Mouse (Mus musculus) intestine, embryonic 16.5 days (tissue): ENCODE results near the gene Zfp593. TPM values are rescaled to one million over a fixed set of nuclear protein-coding genes. Genes with fewer than 3 reads are reported as not detected.

Experiments used
- ATAC-seq: fragments of 200-750 bp; cut with Nextera tagmentation; 2 replicates; pipeline ENCODE4 v1.8.0; 2017; ENCODE audit warnings: moderate TSS enrichment, moderate library complexity
- H3K27ac ChIP-seq: fragments of 300-500 bp; sonication (generic); 2 replicates; pipeline ENCODE4 v1.5.1; 2014; ENCODE audit warnings: mild to moderate bottlenecking, low read length
- H3K27me3 ChIP-seq: fragments of 300-500 bp; sonication (generic); replicated peaks from 2 replicates; pipeline ENCODE4 v1.6.1; 2014; ENCODE audit warnings: low read length, control low read depth, mixed read lengths; ENCODE audit not compliant: control insufficient read depth, insufficient read depth
- H3K36me3 ChIP-seq: fragments of 300-500 bp; sonication (generic); 2 replicates; pipeline ENCODE4 v1.6.1; 2014; ENCODE audit warnings: low read length, control low read depth; ENCODE audit not compliant: control insufficient read depth, insufficient read depth
- H3K4me1 ChIP-seq: fragments of 300-500 bp; sonication (generic); 2 replicates; pipeline ENCODE4 v1.6.1; 2014; ENCODE audit warnings: low read length, control low read depth, mixed read lengths; ENCODE audit not compliant: control insufficient read depth, insufficient read depth
- H3K4me2 ChIP-seq: fragments of 300-500 bp; sonication (generic); 2 replicates; pipeline ENCODE4 v1.6.1; 2014; ENCODE audit warnings: low read depth, low read length, control low read depth
- H3K4me3 ChIP-seq: fragments of 300-500 bp; sonication (generic); 2 replicates; pipeline ENCODE4 v1.5.1; 2014; ENCODE audit warnings: mild to moderate bottlenecking, low read length
- H3K9ac ChIP-seq: fragments of 300-500 bp; sonication (generic); 2 replicates; pipeline ENCODE4 v1.6.1; 2014; ENCODE audit warnings: low read depth, low read length
- H3K9me3 ChIP-seq: fragments of 300-500 bp; sonication (generic); 2 replicates; pipeline ENCODE4 v1.6.1; 2016; ENCODE audit warnings: low read length, control low read depth; ENCODE audit not compliant: control insufficient read depth
- WGBS: fragments of 180-500 bp; shearing (Covaris S2); extraction: QIAGEN DNeasy Blood & Tissue Kit; methylation state at CpG from one replicate; pipeline ENCODE4 v1.1.7; 2014; 5-methylcytosine and 5-hydroxymethylcytosine counted together
- polyA plus RNA-seq: library from polyadenylated mRNA; unstranded; fragments of >200 nt; fragmentation: Nextera tagmentation; extraction: Ambion mirVana; gene quantifications from 2 replicates; pipeline ENCODE4 v1.2.1, GENCODE M21; 2015

Zfp593 gene
- polyA plus RNA-seq = 13.0 and 14.5 TPM in 2 replicates

DNA sequence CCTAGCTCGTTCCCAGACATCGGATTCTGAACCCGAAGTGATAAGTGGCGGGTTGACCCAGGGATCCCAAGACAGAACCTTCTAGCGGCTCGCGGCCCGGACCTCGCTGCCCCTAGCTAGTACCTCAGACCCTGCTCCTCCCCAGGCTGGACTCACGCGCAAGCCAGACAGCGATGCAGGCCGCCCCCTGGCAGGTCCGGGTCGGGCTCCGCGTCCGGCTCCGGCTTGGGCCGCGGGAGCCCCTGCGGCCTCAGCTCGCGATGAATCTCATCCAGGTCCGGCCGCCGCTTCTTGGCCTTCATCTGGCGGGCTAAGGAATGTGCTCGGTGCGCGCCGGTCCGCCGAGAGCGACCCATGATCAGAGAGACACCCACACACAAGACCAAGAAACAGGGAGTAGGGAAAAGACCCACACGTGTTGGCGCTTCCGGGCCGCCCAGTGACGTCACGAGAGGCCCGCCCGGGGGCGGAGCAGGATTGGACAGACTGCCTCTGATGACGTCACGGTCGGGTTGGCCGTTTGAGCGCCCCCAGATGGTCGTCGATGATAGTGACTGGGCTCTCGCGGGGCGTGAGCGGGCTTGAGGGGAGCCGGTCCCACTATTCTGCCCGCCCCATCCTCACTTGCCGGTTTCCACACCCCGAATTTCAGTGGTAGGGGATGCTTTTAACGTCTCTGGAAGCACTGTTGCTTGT is at the start of gene Zfp593:
Zfp593 (minus strand) TSS at position 445 of the 696 bp plus-strand sequence.
- H3K27ac ChIP-seq = no peak within 1 kb of the TSS

DNA sequence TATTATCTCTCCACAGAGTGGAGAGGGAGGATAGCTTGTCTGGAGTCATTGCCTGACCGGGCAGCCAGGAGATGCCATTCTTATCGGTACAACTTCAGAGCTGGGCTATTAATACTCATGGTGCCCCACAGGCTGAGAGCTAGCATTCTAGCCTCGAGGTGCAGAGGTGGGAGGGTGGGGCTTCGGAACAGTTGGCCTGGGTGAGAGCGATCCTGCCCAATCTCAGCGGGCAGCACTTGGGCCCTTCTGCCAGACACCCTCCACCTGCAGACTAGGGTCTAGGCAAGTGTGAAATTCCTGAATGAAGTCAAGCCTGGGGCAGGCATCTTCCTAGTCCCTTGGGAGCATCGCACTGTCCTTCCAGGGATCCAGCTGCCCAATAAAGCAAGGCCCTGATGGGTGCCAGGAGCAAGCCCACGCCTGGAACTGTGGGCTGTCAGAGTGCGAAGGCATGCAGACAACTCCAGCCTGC is 48.3 kb upstream of the Zfp593 start:
- no peak for ATAC-seq
- 59% methylated on average over 9 of the region's 9 CpGs for WGBS

More for the DNA sequence above, at the start of gene Zfp593:
- ATAC-seq = peak; percentile 81
- Histone ChIP-seq H3K9me3 (no peaks in the 10 kb centered on the region), H3K27me3 (peaks cover 16% of the 10 kb centered on the region; the same call in 1 of the 2 replicates), H3K9ac (peak within 1 kb of the TSS; percentile 87), H3K4me3 (peak within 1 kb of the TSS; percentile 63), H3K4me2 (peak within 1 kb of the TSS; percentile 84), H3K36me3 (no peaks in the 10 kb centered on the region), H3K4me1 (peaks cover 15% of the 10 kb centered on the region)
- WGBS = under 1% methylated on average over 60 of the region's 60 CpGs

DNA sequence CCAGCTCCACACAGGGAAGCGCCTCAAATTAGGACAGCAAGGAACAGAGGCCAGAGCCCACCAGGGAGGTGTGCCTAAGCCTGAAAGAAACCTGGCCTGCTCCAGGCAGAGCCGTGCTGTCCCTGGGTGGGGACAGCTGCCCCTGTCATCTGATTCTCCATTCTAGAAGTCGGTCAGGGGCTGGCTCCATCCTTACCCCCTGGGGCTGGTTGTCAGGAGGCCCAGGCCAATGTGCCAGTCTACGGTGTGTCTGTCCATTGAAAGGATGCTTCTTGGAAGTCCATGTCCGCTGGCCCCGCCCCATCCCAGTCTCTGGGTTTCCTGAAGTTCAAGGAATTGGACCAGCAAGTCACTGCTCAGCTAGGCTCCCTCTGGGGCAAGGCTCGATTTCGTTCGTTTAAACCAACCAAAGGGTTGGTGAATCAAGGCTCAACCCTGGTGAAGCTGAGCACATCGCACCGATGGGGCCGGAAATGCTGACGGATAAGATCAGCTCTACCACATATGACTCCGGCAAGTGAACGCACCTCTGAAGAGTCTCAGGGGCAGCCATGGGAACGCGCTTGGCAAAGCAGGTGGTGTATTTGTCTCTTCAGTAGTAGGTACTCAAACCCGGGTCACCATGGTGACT is 47.8 kb upstream of the Zfp593 start:
- 68% methylated on average over 18 of the region's 18 CpGs for WGBS
- Histone ChIP-seq H3K9me3 (no peaks in the 10 kb centered on the region), H3K27ac (no peak overlapping the region), H3K9ac (peak overlapping the region; percentile 4; the same call in 1 of the 2 replicates), H3K4me3 (no peak overlapping the region), H3K27me3 (no peaks in the 10 kb centered on the region), H3K4me2 (no peak overlapping the region), H3K4me1 (peaks cover 7% of the 10 kb centered on the region), H3K36me3 (no peaks in the 10 kb centered on the region)
- ATAC-seq = no peak

More for the DNA sequence above, 48.3 kb upstream of the Zfp593 start:
- no peaks in the 10 kb centered on the region for H3K27me3 ChIP-seq
- no peak overlapping the region for H3K27ac ChIP-seq
- H3K4me2 ChIP-seq = no peak overlapping the region
- peak overlapping the region; percentile 4; the same call in 1 of the 2 replicates for H3K9ac ChIP-seq
- no peaks in the 10 kb centered on the region for H3K9me3 ChIP-seq
- H3K36me3 ChIP-seq = no peaks in the 10 kb centered on the region
- H3K4me3 ChIP-seq = no peak overlapping the region
- H3K4me1 ChIP-seq = peaks cover 2% of the 10 kb centered on the region; the same call in 1 of the 2 replicates

DNA sequence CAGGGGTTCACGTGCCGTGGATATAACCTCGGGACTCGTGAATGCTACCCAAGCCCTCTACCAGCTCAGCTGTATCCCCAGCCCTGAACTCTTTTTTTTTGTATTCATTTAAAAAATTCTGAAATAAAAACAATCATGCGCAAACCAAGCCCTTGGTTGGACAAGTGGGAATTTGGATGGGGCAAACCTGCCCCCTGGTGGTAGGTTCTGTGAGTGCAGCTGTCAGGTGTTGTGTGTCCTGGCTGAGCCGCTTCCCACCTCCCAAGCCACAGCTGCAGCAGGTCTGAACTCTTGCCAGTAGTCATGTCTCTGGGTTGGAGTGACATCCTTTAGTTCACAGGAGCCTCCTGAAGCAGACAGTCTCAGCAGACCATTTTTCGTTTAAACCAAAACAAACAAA is 46.7 kb upstream of the Zfp593 start:
- no peaks in the 10 kb centered on the region for H3K27me3 ChIP-seq
- no peak overlapping the region for H3K27ac ChIP-seq
- H3K9me3 ChIP-seq = no peaks in the 10 kb centered on the region
- no peaks in the 10 kb centered on the region for H3K36me3 ChIP-seq
- peaks cover 7% of the 10 kb centered on the region for H3K4me1 ChIP-seq
- H3K9ac ChIP-seq = no peak overlapping the region
- ATAC-seq = no peak
- 25% methylated on average over 7 of the region's 7 CpGs for WGBS
- no peak overlapping the region for H3K4me3 ChIP-seq
- H3K4me2 ChIP-seq = no peak overlapping the region

DNA sequence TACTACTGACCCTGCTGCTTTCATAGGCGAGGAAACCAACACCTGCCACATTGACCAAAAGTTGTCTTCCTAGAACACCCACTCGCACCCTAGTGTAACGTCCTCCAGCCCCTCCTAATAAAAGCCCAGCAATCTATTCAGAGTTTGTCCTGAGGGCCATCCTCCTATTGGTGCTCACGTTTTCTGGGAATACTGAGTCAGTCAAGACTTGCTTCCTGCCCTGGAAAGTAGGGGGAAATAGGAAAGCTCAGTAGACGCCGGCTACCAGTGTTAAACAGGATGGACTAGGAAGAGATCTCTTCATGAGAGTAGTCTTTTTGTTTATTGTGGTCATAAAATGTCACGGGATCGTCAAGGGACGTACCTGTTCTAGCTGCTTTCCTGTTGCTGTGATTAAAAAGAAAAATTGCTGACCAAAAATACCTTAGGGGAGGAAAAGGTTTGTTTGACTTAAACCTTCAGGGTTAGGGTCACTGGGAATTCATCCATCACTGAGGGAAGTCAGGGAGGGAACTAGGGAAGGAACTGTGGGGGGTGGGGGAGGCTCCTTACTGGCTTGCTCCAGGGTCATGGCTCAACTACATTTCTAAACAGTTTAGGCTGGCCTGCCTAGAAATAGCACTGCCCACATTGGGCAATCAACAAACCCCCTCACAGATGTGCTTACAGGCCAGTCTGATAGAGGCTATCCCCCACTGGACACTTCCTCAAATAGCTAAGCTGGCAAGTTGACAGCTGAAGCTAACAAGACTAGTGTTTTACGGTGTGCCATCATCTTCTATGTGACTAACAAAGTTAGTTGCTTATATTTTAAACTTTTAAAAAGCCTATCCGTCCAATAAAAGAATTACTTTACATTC is 43.2 kb upstream of the Zfp593 start:
- Histone ChIP-seq H3K4me2 (peak overlapping the region; percentile 80), H3K9ac (peak overlapping the region; percentile 99), H3K9me3 (no peaks in the 10 kb centered on the region), H3K4me3 (peak overlapping the region; percentile 100), H3K27ac (peak overlapping the region; percentile 100), H3K36me3 (peaks cover under 1% of the 10 kb centered on the region; the same call in 1 of the 2 replicates), H3K27me3 (no peaks in the 10 kb centered on the region), H3K4me1 (peaks cover 20% of the 10 kb centered on the region)
- ATAC-seq = no peak
- 19% methylated on average over 11 of the region's 11 CpGs for whole genome bisulfite sequencing

DNA sequence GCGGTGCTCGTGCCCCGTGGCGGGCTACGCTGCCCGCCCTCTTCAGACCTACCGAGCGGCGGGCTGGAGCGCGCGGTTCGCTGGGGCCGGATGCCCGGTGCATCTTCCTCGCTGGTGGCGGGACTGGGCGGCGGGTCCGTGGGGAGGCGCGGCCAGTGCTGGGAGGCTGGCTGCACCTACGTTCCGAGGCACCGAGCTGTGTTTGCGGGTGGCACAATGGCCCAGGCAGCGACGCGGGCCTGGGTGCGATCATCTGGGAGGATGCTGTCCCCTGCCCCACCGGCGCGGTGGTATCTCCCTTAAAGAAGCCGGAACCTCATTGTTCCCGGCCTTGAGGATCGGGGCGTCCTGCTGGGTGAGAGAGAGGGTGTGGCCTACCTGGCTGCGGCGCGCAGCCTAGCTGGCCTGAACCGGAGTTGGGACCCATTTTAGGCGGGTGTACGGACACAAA is 42.2 kb upstream of the Zfp593 start, which contains the start of gene Pdik1l:
Pdik1l (minus strand) TSS at position 321 of the 451 bp plus-strand sequence.
- H3K27ac ChIP-seq = peak within 1 kb of the TSS; percentile 100
- ATAC-seq = peak; percentile 80
- H3K4me2 ChIP-seq = peak within 1 kb of the TSS; percentile 85
- WGBS = under 1% methylated on average over 41 of the region's 43 CpGs
- H3K36me3 ChIP-seq = peaks cover 3% of the 10 kb centered on the region; the same call in 1 of the 2 replicates
- H3K9me3 ChIP-seq = no peaks in the 10 kb centered on the region
- H3K9ac ChIP-seq = peak within 1 kb of the TSS; percentile 99
- peaks cover 20% of the 10 kb centered on the region for H3K4me1 ChIP-seq
- peak within 1 kb of the TSS; percentile 100 for H3K4me3 ChIP-seq
- no peaks in the 10 kb centered on the region for H3K27me3 ChIP-seq

DNA sequence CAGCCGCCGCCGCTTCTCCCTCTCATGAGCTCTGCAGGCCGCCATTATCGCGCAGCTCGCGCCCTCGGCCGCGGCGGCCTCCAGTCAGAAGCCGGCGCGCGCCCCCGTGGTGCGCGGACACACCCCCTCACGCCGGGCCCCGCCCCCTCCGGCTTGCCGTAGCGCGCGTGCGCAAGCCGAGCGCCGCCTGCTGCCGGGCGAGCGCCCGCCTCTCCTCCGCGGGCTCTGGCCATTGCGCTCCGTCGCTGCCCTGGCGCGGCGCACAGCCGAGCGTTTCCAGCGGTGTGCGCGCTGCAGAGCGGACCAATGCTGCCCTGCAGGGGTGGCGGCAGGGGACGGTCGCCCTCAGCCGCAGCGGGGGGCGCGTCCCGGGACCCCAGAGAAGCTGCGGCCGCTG is 41.8 kb upstream of the Zfp593 start:
- peaks cover 3% of the 10 kb centered on the region; the same call in 1 of the 2 replicates for H3K36me3 ChIP-seq
- peak overlapping the region; percentile 99 for H3K9ac ChIP-seq
- H3K27ac ChIP-seq = peak overlapping the region; percentile 100
- peak; percentile 95 for ATAC-seq
- H3K4me1 ChIP-seq = peaks cover 20% of the 10 kb centered on the region
- H3K9me3 ChIP-seq = no peaks in the 10 kb centered on the region
- no peaks in the 10 kb centered on the region for H3K27me3 ChIP-seq
- peak overlapping the region; percentile 100 for H3K4me3 ChIP-seq
- H3K4me2 ChIP-seq = peak overlapping the region; percentile 80
- under 1% methylated on average over 45 of the region's 59 CpGs for WGBS

DNA sequence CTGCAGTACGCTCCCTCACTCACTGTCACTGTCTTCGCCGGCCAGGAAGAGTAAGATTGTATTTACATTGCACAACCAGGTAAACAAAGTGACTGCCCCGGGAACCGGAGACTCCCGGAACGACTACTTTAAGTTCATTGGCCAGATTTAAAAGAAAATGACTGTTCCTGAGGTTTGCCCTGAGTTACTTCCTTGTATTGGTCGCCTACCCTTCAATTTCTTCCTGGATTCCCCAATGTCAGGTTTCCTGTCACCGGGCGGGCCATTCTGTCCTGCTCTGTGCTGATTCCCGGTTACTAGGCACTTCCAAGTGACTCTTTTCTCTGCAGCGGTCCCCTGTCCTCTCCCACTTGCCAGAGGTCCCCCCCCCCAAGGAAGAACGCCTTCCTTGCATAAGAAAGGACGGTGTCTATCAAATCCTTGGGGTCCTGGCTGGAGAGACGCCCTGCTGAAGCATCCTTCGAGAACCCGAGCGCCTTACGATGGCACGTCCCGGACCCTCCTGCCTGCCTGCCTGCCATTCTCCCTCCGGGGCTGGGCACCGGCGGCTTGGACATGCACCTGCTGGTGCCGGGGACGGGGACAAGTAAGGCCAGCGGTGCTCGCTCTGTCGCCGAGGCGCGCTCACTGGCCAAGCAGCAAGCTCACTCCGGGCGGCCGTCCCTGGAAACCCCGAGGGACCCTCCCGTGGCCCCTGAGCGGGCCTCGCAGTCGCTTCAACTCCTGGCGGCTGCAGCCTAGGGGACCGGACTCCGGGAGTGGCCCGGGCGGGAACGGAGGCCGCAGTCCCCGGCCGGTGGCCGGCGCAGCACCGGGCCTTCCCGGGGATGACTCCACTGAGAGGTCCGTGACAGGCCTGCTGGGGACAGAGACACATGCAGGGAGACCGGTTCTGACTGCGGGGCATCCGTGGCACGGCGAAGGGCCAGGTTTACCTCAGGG is 41.1 kb upstream of the Zfp593 start:
- H3K36me3 ChIP-seq = peaks cover 3% of the 10 kb centered on the region; the same call in 1 of the 2 replicates
- H3K27ac ChIP-seq = peak overlapping the region; percentile 94
- ATAC-seq = peak; percentile 42
- under 1% methylated on average over 59 of the region's 59 CpGs for WGBS
- peaks cover 20% of the 10 kb centered on the region for H3K4me1 ChIP-seq
- H3K4me3 ChIP-seq = peak overlapping the region; percentile 100
- H3K27me3 ChIP-seq = no peaks in the 10 kb centered on the region
- peak overlapping the region; percentile 85 for H3K4me2 ChIP-seq
- H3K9me3 ChIP-seq = no peaks in the 10 kb centered on the region
- H3K9ac ChIP-seq = peak overlapping the region; percentile 99
